Mouse (Mus musculus): ENCODE results near the gene Mtus2. TPM values are rescaled to one million over a fixed set of nuclear protein-coding genes. Genes with fewer than 3 reads are reported as not detected.
"Not testable (repeated sequence)": the region's sequence is repeated elsewhere in the genome, so short reads cannot be mapped to it uniquely, and the experiment has no call there.

Mtus2 gene
- 10 to 100 TPM; 27.7 to 34.9 (median 33.8) TPM for total RNA-seq (2022)

GRCm38 (mm10) chr5:147956821-147957564 is at the start of gene Mtus2:
Mtus2 (plus strand) TSS chr5:147957320.
- peak; percentile 67 to 89 for DNase-seq (ENCODE audit: low spot score in 2 of 2)

GRCm38 (mm10) chr5:147907851-147908250 is 49.3 kb upstream of the Mtus2 start:
- no peak for DNase-seq (ENCODE audit: low spot score in 2 of 2)

GRCm38 (mm10) chr5:147910807-147911509 is 46.2 kb upstream of the Mtus2 start:
- DNase-seq (ENCODE audit: low spot score in 2 of 2): no peak

GRCm38 (mm10) chr5:147911744-147912143 is 45.4 kb upstream of the Mtus2 start:
- no peak for DNase-seq (ENCODE audit: low spot score in 2 of 2)

- no peak for DNase-seq (ENCODE audit: low spot score in 2 of 2)
Measured at GRCm38 (mm10) chr5:147913241-147913842, 43.8 kb upstream of the Mtus2 start.

GRCm38 (mm10) chr5:147915038-147915566 is 42.0 kb upstream of the Mtus2 start:
- DNase-seq (ENCODE audit: low spot score in 2 of 2): no peak

- no peak for DNase-seq (ENCODE audit: low spot score in 2 of 2)
Measured at GRCm38 (mm10) chr5:147916171-147916570, 40.9 kb upstream of the Mtus2 start.

- no peak for DNase-seq (ENCODE audit: low spot score in 2 of 2)
Measured at GRCm38 (mm10) chr5:147918044-147918846, 38.9 kb upstream of the Mtus2 start.

- no peak for DNase-seq (ENCODE audit: low spot score in 2 of 2)
Measured at GRCm38 (mm10) chr5:147924621-147925020, 32.5 kb upstream of the Mtus2 start.

GRCm38 (mm10) chr5:147925935-147926604 is 31.1 kb upstream of the Mtus2 start:
- DNase-seq (ENCODE audit: low spot score in 2 of 2): no peak

GRCm38 (mm10) chr5:147928668-147929497 is 28.2 kb upstream of the Mtus2 start:
- DNase-seq (ENCODE audit: low spot score in 2 of 2): no peak

- no peak for DNase-seq (ENCODE audit: low spot score in 2 of 2)
Measured at GRCm38 (mm10) chr5:147935096-147935495, 22.0 kb upstream of the Mtus2 start.

GRCm38 (mm10) chr5:147939226-147939625 is 17.9 kb upstream of the Mtus2 start:
- DNase-seq (ENCODE audit: low spot score in 2 of 2): peak in 1 of 2 experiments; percentile 35

GRCm38 (mm10) chr5:147945000-147945666 is 12.0 kb upstream of the Mtus2 start:
- DNase-seq (ENCODE audit: low spot score in 2 of 2): no peak

- no peak for DNase-seq (ENCODE audit: low spot score in 2 of 2)
Measured at GRCm38 (mm10) chr5:147949881-147950280, 7.2 kb upstream of the Mtus2 start.

GRCm38 (mm10) chr5:147951751-147952150 is 5.4 kb upstream of the Mtus2 start:
- DNase-seq (ENCODE audit: low spot score in 2 of 2): no peak

- not testable (repeated sequence) for DNase-seq (ENCODE audit: low spot score in 2 of 2)
Measured at GRCm38 (mm10) chr5:147953181-147953580, 3.9 kb upstream of the Mtus2 start.

- no peak for DNase-seq (ENCODE audit: low spot score in 2 of 2)
Measured at GRCm38 (mm10) chr5:147955671-147956070, 1.4 kb upstream of the Mtus2 start.

GRCm38 (mm10) chr5:147956421-147956820 is 699 bp upstream of the Mtus2 start:
- DNase-seq (ENCODE audit: low spot score in 2 of 2): no peak
